Mouse (Mus musculus): ENCODE measurements at regions not wholly inside any gene's neighbourhood (a gene's known extent, or its start where the extent isn't known, plus 50 kb on each side); places are given as distances from the start of the nearest gene placed in this dataset.

DNA sequence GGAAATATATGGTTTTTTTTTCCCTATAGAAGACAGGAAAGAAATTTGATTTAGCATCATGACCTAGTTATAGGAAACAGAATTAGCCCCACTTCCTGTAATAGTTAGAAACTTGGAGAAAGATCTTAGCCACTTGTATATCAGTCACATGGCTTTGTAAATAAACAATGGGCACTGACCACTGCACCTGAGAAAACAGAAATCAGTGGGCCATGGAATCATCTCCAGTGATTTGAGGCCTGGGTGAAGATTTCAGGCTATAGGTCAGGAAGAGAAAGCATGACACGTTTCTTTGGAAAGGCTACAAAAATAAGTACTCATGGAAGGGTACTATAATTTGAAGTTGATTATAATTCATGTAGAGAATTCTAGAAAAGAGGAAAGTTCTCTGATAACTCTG lies 642.2 kb upstream of the Rag2 start:
- TF ChIP-seq CTCF (IDR thresholded peaks at IDR 0.05; ENCODE audit: control insufficient read depth, insufficient read depth, low read length) (no peak), POLR2A (IDR thresholded peaks at IDR 0.05; ENCODE audit: borderline replicate concordance, control insufficient read depth, low read depth, low read length) (no peak)

All from bone marrow, adult 2 months (tissue).